Mouse (Mus musculus): ENCODE data around the gene Ppp1r3c. TPM values are rescaled to one million over a fixed set of nuclear protein-coding genes. Genes with fewer than 3 reads are reported as not detected.
"Not testable (repeated sequence)": the region's sequence is repeated elsewhere in the genome, so short reads cannot be mapped to it uniquely, and the experiment has no call there.

Ppp1r3c gene
- polyA plus RNA-seq, 1 experiment from 2014 or later: 2.5 TPM

- H3K4me1 ChIP-seq (ENCODE audit: control insufficient read depth, insufficient read depth, low read length): no peaks in the 10 kb centered on the region
- H3K9me3 ChIP-seq (ENCODE audit: control insufficient read depth, low read length): no peaks in the 10 kb centered on the region
- no peak overlapping the region for H3K4me3 ChIP-seq (ENCODE audit: low read depth, low read length)
- H3K27ac ChIP-seq (ENCODE audit: low read depth, low read length): no peak overlapping the region
- H3K36me3 ChIP-seq (ENCODE audit: control insufficient read depth, insufficient read depth, low read length): no peaks in the 10 kb centered on the region
- 91% methylated on average over 11 of the region's 11 CpGs for WGBS
- no peak for ATAC-seq (ENCODE audit: insufficient read depth, low FRiP score, low TSS enrichment)
- DNase-seq (ENCODE audit: low spot score): no peak
- H3K9ac ChIP-seq (ENCODE audit: low read length): no peak overlapping the region
- H3K27me3 ChIP-seq (ENCODE audit: control insufficient read depth, insufficient read depth, low read length): no peaks in the 10 kb centered on the region
- no peak overlapping the region for H3K4me2 ChIP-seq (ENCODE audit: low read depth)
Measured at GRCm38 (mm10) chr19:36731310-36731709, 5.1 kb downstream of the Ppp1r3c start.

GRCm38 (mm10) chr19:36730414-36730813 lies 6.0 kb downstream of the Ppp1r3c start:
- H3K9ac ChIP-seq (ENCODE audit: low read length); H3K4me1 ChIP-seq (ENCODE audit: control insufficient read depth, insufficient read depth, low read length); H3K36me3 ChIP-seq (ENCODE audit: control insufficient read depth, insufficient read depth, low read length); DNase-seq (ENCODE audit: low spot score); H3K27me3 ChIP-seq (ENCODE audit: control insufficient read depth, insufficient read depth, low read length); H3K4me3 ChIP-seq (ENCODE audit: low read depth, low read length); H3K9me3 ChIP-seq (ENCODE audit: control insufficient read depth, low read length); H3K27ac ChIP-seq (ENCODE audit: low read depth, low read length); H3K4me2 ChIP-seq (ENCODE audit: low read depth); ATAC-seq (ENCODE audit: insufficient read depth, low FRiP score, low TSS enrichment): not testable (repeated sequence)
- WGBS: 96% methylated on average over 2 of the region's 2 CpGs

- no peaks in the 10 kb centered on the region for H3K36me3 ChIP-seq (ENCODE audit: control insufficient read depth, insufficient read depth, low read length)
- H3K9me3 ChIP-seq (ENCODE audit: control insufficient read depth, low read length): no peaks in the 10 kb centered on the region
- DNase-seq (ENCODE audit: low spot score): no peak
- ATAC-seq (ENCODE audit: insufficient read depth, low FRiP score, low TSS enrichment): no peak
- no peak overlapping the region for H3K9ac ChIP-seq (ENCODE audit: low read length)
- H3K4me2 ChIP-seq (ENCODE audit: low read depth): no peak overlapping the region
- H3K27me3 ChIP-seq (ENCODE audit: control insufficient read depth, insufficient read depth, low read length): no peaks in the 10 kb centered on the region
- H3K27ac ChIP-seq (ENCODE audit: low read depth, low read length): no peak overlapping the region
- WGBS: 91% methylated on average over 12 of the region's 12 CpGs
- H3K4me3 ChIP-seq (ENCODE audit: low read depth, low read length): no peak overlapping the region
- no peaks in the 10 kb centered on the region for H3K4me1 ChIP-seq (ENCODE audit: control insufficient read depth, insufficient read depth, low read length)
Measured at GRCm38 (mm10) chr19:36728741-36729460, 7.6 kb downstream of the Ppp1r3c start.

GRCm38 (mm10) chr19:36724970-36725369 lies 11.5 kb downstream of the Ppp1r3c start:
- ATAC-seq (ENCODE audit: insufficient read depth, low FRiP score, low TSS enrichment): no peak
- Histone ChIP-seq H3K9ac (ENCODE audit: low read length) (no peak overlapping the region), H3K4me3 (ENCODE audit: low read depth, low read length) (no peak overlapping the region), H3K4me1 (ENCODE audit: control insufficient read depth, insufficient read depth, low read length) (no peaks in the 10 kb centered on the region), H3K4me2 (ENCODE audit: low read depth) (no peak overlapping the region), H3K36me3 (ENCODE audit: control insufficient read depth, insufficient read depth, low read length) (no peaks in the 10 kb centered on the region), H3K27me3 (ENCODE audit: control insufficient read depth, insufficient read depth, low read length) (no peaks in the 10 kb centered on the region), H3K27ac (ENCODE audit: low read depth, low read length) (no peak overlapping the region), H3K9me3 (ENCODE audit: control insufficient read depth, low read length) (no peaks in the 10 kb centered on the region)
- 89% methylated on average over 7 of the region's 7 CpGs for WGBS
- no peak for DNase-seq (ENCODE audit: low spot score)

- H3K9me3 ChIP-seq (ENCODE audit: control insufficient read depth, low read length): no peaks in the 10 kb centered on the region
Measured at GRCm38 (mm10) chr19:36721139-36721538, 15.3 kb downstream of the Ppp1r3c start.

GRCm38 (mm10) chr19:36716221-36716620 lies 20.2 kb downstream of the Ppp1r3c start:
- no peak for ATAC-seq (ENCODE audit: insufficient read depth, low FRiP score, low TSS enrichment)
- no peak overlapping the region for H3K27ac ChIP-seq (ENCODE audit: low read depth, low read length)
- WGBS: 68% methylated on average over 7 of the region's 7 CpGs

More at GRCm38 (mm10) chr19:36721139-36721538, 15.3 kb downstream of the Ppp1r3c start:
- DNase-seq (ENCODE audit: low spot score): no peak
- Histone ChIP-seq H3K4me3 (ENCODE audit: low read depth, low read length) (no peak overlapping the region), H3K4me1 (ENCODE audit: control insufficient read depth, insufficient read depth, low read length) (no peaks in the 10 kb centered on the region), H3K4me2 (ENCODE audit: low read depth) (no peak overlapping the region), H3K36me3 (ENCODE audit: control insufficient read depth, insufficient read depth, low read length) (no peaks in the 10 kb centered on the region), H3K9ac (ENCODE audit: low read length) (no peak overlapping the region), H3K27ac (ENCODE audit: low read depth, low read length) (no peak overlapping the region), H3K27me3 (ENCODE audit: control insufficient read depth, insufficient read depth, low read length) (no peaks in the 10 kb centered on the region)
- WGBS: 85% methylated on average over 8 of the region's 8 CpGs
- ATAC-seq (ENCODE audit: insufficient read depth, low FRiP score, low TSS enrichment): no peak

GRCm38 (mm10) chr19:36715591-36715990 lies 20.9 kb downstream of the Ppp1r3c start:
- no peaks in the 10 kb centered on the region for H3K9me3 ChIP-seq (ENCODE audit: control insufficient read depth, low read length)
- H3K4me3 ChIP-seq (ENCODE audit: low read depth, low read length): no peak overlapping the region
- H3K27ac ChIP-seq (ENCODE audit: low read depth, low read length): no peak overlapping the region
- no peaks in the 10 kb centered on the region for H3K4me1 ChIP-seq (ENCODE audit: control insufficient read depth, insufficient read depth, low read length)
- ATAC-seq (ENCODE audit: insufficient read depth, low FRiP score, low TSS enrichment) (no peak), DNase-seq (ENCODE audit: low spot score) (no peak)
- no peak overlapping the region for H3K9ac ChIP-seq (ENCODE audit: low read length)
- H3K4me2 ChIP-seq (ENCODE audit: low read depth): no peak overlapping the region
- no peaks in the 10 kb centered on the region for H3K27me3 ChIP-seq (ENCODE audit: control insufficient read depth, insufficient read depth, low read length)
- 94% methylated on average over 10 of the region's 10 CpGs for WGBS
- H3K36me3 ChIP-seq (ENCODE audit: control insufficient read depth, insufficient read depth, low read length): no peaks in the 10 kb centered on the region

More at GRCm38 (mm10) chr19:36716221-36716620, 20.2 kb downstream of the Ppp1r3c start:
- no peak overlapping the region for H3K9ac ChIP-seq (ENCODE audit: low read length)
- H3K27me3 ChIP-seq (ENCODE audit: control insufficient read depth, insufficient read depth, low read length): no peaks in the 10 kb centered on the region
- H3K4me3 ChIP-seq (ENCODE audit: low read depth, low read length): no peak overlapping the region
- H3K4me1 ChIP-seq (ENCODE audit: control insufficient read depth, insufficient read depth, low read length): no peaks in the 10 kb centered on the region
- no peak for DNase-seq (ENCODE audit: low spot score)
- H3K9me3 ChIP-seq (ENCODE audit: control insufficient read depth, low read length): no peaks in the 10 kb centered on the region
- no peaks in the 10 kb centered on the region for H3K36me3 ChIP-seq (ENCODE audit: control insufficient read depth, insufficient read depth, low read length)
- H3K4me2 ChIP-seq (ENCODE audit: low read depth): no peak overlapping the region

GRCm38 (mm10) chr19:36714492-36714891 lies 22.0 kb downstream of the Ppp1r3c start:
- Histone ChIP-seq H3K27ac (ENCODE audit: low read depth, low read length) (no peak overlapping the region), H3K4me1 (ENCODE audit: control insufficient read depth, insufficient read depth, low read length) (no peaks in the 10 kb centered on the region), H3K4me2 (ENCODE audit: low read depth) (no peak overlapping the region), H3K36me3 (ENCODE audit: control insufficient read depth, insufficient read depth, low read length) (no peaks in the 10 kb centered on the region), H3K9ac (ENCODE audit: low read length) (no peak overlapping the region), H3K27me3 (ENCODE audit: control insufficient read depth, insufficient read depth, low read length) (no peaks in the 10 kb centered on the region), H3K9me3 (ENCODE audit: control insufficient read depth, low read length) (no peaks in the 10 kb centered on the region; the same call in 1 of the 2 replicates), H3K4me3 (ENCODE audit: low read depth, low read length) (no peak overlapping the region)
- DNase-seq (ENCODE audit: low spot score) (no peak), ATAC-seq (ENCODE audit: insufficient read depth, low FRiP score, low TSS enrichment) (no peak)
- 76% methylated on average over 1 of the region's 1 CpGs for WGBS

- H3K27ac ChIP-seq (ENCODE audit: low read depth, low read length): no peak overlapping the region
- no peak overlapping the region for H3K9ac ChIP-seq (ENCODE audit: low read length)
- no peaks in the 10 kb centered on the region for H3K27me3 ChIP-seq (ENCODE audit: control insufficient read depth, insufficient read depth, low read length)
- no peaks in the 10 kb centered on the region; the same call in 1 of the 2 replicates for H3K9me3 ChIP-seq (ENCODE audit: control insufficient read depth, low read length)
- no peak overlapping the region for H3K4me3 ChIP-seq (ENCODE audit: low read depth, low read length)
- H3K36me3 ChIP-seq (ENCODE audit: control insufficient read depth, insufficient read depth, low read length): no peaks in the 10 kb centered on the region
- ATAC-seq (ENCODE audit: insufficient read depth, low FRiP score, low TSS enrichment) (no peak), DNase-seq (ENCODE audit: low spot score) (no peak)
- H3K4me1 ChIP-seq (ENCODE audit: control insufficient read depth, insufficient read depth, low read length): no peaks in the 10 kb centered on the region
- no peak overlapping the region for H3K4me2 ChIP-seq (ENCODE audit: low read depth)
- WGBS: 78% methylated on average over 13 of the region's 13 CpGs
Measured at GRCm38 (mm10) chr19:36713092-36713491, 23.4 kb downstream of the Ppp1r3c start.

All from neural tube, embryonic 11.5 days (tissue).